Mouse (Mus musculus) heart, embryonic 15.5 days (tissue): ENCODE results near the gene Cic. TPM values are rescaled to one million over a fixed set of nuclear protein-coding genes. Genes with fewer than 3 reads are reported as not detected.

Experiments
- microRNA-seq: library from miRNA; unstranded; fragments of <30 nt; microRNA quantifications from one replicate; pipeline ENCODE4, GENCODE M21; 2016
- polyA plus RNA-seq: library from polyadenylated mRNA; unstranded; fragments of >200 nt; fragmentation: Nextera tagmentation; extraction: Ambion mirVana; gene quantifications from 2 replicates; pipeline ENCODE4 v1.2.1, GENCODE M21; 2015

Cic gene
- polyA plus RNA-seq, 1 experiment from 2014 or later, result 22.9 TPM

Small RNAs within 50 kb of the gene (microRNA-seq; reads per million reads assigned to microRNA genes)
- not detected for gene Mir7048

Other genes starting within 250 kb of the Cic start
- gene Grik5, start 195.4 kb upstream of the Cic start, polyA plus RNA-seq, result 2.4 and 4.4 TPM in 2 replicates
- 15.4 and 23.0 TPM in 2 replicates for gene Zfp574, start 195.1 kb upstream of the Cic start, polyA plus RNA-seq
- gene Pou2f2, start 88.0 kb upstream of the Cic start, polyA plus RNA-seq, result 0.49 and 1.9 TPM in 2 replicates
- 6.6 and 9.5 TPM in 2 replicates for gene Dedd2, start 47.1 kb upstream of the Cic start, polyA plus RNA-seq
- gene Zfp526, start 46.3 kb upstream of the Cic start, polyA plus RNA-seq, result 1.7 and 2.9 TPM in 2 replicates
- gene Gsk3a, start 29.9 kb upstream of the Cic start, polyA plus RNA-seq, result 6.6 and 9.8 TPM in 2 replicates
- gene Erf, start 16.9 kb upstream of the Cic start, polyA plus RNA-seq, result 12.1 and 13.2 TPM in 2 replicates
- 103 and 119 TPM in 2 replicates for gene Pafah1b3, start 30.3 kb downstream of the Cic start, polyA plus RNA-seq
- 0.10 and 0.15 TPM in 2 replicates for gene Prr19, start 33.7 kb downstream of the Cic start, polyA plus RNA-seq
- gene Tmem145, start 38.4 kb downstream of the Cic start, polyA plus RNA-seq, result 0.05 and 0.27 TPM in 2 replicates
- gene Megf8, start 49.5 kb downstream of the Cic start, polyA plus RNA-seq, result 6.2 and 9.4 TPM in 2 replicates
- gene Cnfn, start 102.0 kb downstream of the Cic start, polyA plus RNA-seq, result 0.22 and 1.1 TPM in 2 replicates
- 5.6 and 7.7 TPM in 2 replicates for gene Lipe, start 131.0 kb downstream of the Cic start, polyA plus RNA-seq
- gene Cxcl17, start 145.2 kb downstream of the Cic start, polyA plus RNA-seq, result 0.28 and 0.51 TPM in 2 replicates
- gene Ceacam1, start 209.9 kb downstream of the Cic start, polyA plus RNA-seq, result 3.0 and 4.4 TPM in 2 replicates